Mouse (Mus musculus) neural tube, embryonic 12.5 days (tissue): ENCODE data around the gene Smarca5. TPM values are rescaled to one million over a fixed set of nuclear protein-coding genes. Genes with fewer than 3 reads are reported as not detected.
A peak's percentile ranks its signal among the peaks of the same experiment; 100 is the strongest.

Experiments
- ATAC-seq: fragments of 200-750 bp; cut with Nextera tagmentation; 2 replicates; pipeline ENCODE4 v1.8.0; 2017; ENCODE audit warnings: low read depth, mild to moderate bottlenecking, moderate TSS enrichment, moderate library complexity; ENCODE audit not compliant: low FRiP score
- H3K27ac ChIP-seq: fragments of 300-500 bp; sonication (generic); 2 replicates; pipeline ENCODE4 v1.5.1; 2016
- H3K27me3 ChIP-seq: fragments of 300-500 bp; sonication (generic); replicated peaks from 2 replicates; pipeline ENCODE4 v1.6.1; 2016; ENCODE audit warnings: mild to moderate bottlenecking
- H3K36me3 ChIP-seq: fragments of 300-500 bp; sonication (generic); 2 replicates; pipeline ENCODE4 v1.6.1; 2016; ENCODE audit warnings: mild to moderate bottlenecking
- H3K4me1 ChIP-seq: fragments of 300-500 bp; sonication (generic); 2 replicates; pipeline ENCODE4 v1.6.1; 2016
- H3K4me2 ChIP-seq: fragments of 300-500 bp; sonication (generic); replicated peaks from 2 replicates; pipeline ENCODE4 v1.6.1; 2016; ENCODE audit warnings: mild to moderate bottlenecking
- H3K4me3 ChIP-seq: fragments of 300-500 bp; sonication (generic); 2 replicates; pipeline ENCODE4 v1.5.1; 2016
- H3K9ac ChIP-seq: fragments of 300-500 bp; sonication (generic); 2 replicates; pipeline ENCODE4 v1.6.1; 2016; ENCODE audit warnings: mild to moderate bottlenecking
- H3K9me3 ChIP-seq: fragments of 300-500 bp; sonication (generic); 2 replicates; pipeline ENCODE4 v1.6.1; 2016; ENCODE audit warnings: mild to moderate bottlenecking
- WGBS: fragments of 180-500 bp; shearing (Covaris S2); methylation state at CpG from one replicate; pipeline ENCODE4 v1.1.7; 2016; 5-methylcytosine and 5-hydroxymethylcytosine counted together
- polyA plus RNA-seq: library from polyadenylated mRNA; unstranded; fragments of >200 nt; fragmentation: Nextera tagmentation; extraction: Ambion mirVana; gene quantifications from 2 replicates; pipeline ENCODE4 v1.2.1, GENCODE M21; 2016

The Smarca5 gene
- polyA plus RNA-seq, 1 experiment from 2014 or later: 156 TPM

GRCm38 (mm10) chr8:80738388-80739154 is 726 bp downstream of the Smarca5 start:
- under 1% methylated on average over 76 of the region's 84 CpGs for WGBS
- Histone ChIP-seq H3K4me1 (peaks cover 7% of the 10 kb centered on the region), H3K9ac (peak overlapping the region; percentile 93)

GRCm38 (mm10) chr8:80738046-80738387 is 1.3 kb downstream of the Smarca5 start:
- Histone ChIP-seq H3K4me2 (peak overlapping the region; percentile 85), H3K27ac (peak overlapping the region; percentile 97), H3K36me3 (peaks cover 20% of the 10 kb centered on the region), H3K4me1 (peaks cover 7% of the 10 kb centered on the region), H3K9me3 (no peaks in the 10 kb centered on the region), H3K9ac (peak overlapping the region; percentile 93), H3K4me3 (peak overlapping the region; percentile 85), H3K27me3 (no peaks in the 10 kb centered on the region)
- no peak for ATAC-seq
- WGBS: 0% methylated on average over 5 of the region's 5 CpGs

More at GRCm38 (mm10) chr8:80738388-80739154, 726 bp downstream of the Smarca5 start:
- peak; percentile 83 for ATAC-seq
- no peaks in the 10 kb centered on the region for H3K9me3 ChIP-seq
- no peaks in the 10 kb centered on the region for H3K27me3 ChIP-seq
- peaks cover 18% of the 10 kb centered on the region for H3K36me3 ChIP-seq
- H3K4me3 ChIP-seq: peak overlapping the region; percentile 85
- H3K4me2 ChIP-seq: peak overlapping the region; percentile 85
- peak overlapping the region; percentile 97 for H3K27ac ChIP-seq

GRCm38 (mm10) chr8:80732326-80732725 is 7.0 kb downstream of the Smarca5 start:
- ATAC-seq: no peak
- Histone ChIP-seq H3K4me2 (no peak overlapping the region), H3K9ac (no peak overlapping the region), H3K27me3 (no peaks in the 10 kb centered on the region), H3K9me3 (no peaks in the 10 kb centered on the region), H3K4me3 (no peak overlapping the region), H3K36me3 (peaks cover 54% of the 10 kb centered on the region), H3K4me1 (no peaks in the 10 kb centered on the region), H3K27ac (no peak overlapping the region)

- H3K4me2 ChIP-seq: no peak overlapping the region
- 85% methylated on average over 1 of the region's 1 CpGs for WGBS
- no peaks in the 10 kb centered on the region for H3K9me3 ChIP-seq
- no peak overlapping the region for H3K27ac ChIP-seq
- H3K27me3 ChIP-seq: no peaks in the 10 kb centered on the region
- H3K4me1 ChIP-seq: no peaks in the 10 kb centered on the region
- H3K36me3 ChIP-seq: peaks cover 69% of the 10 kb centered on the region
- H3K9ac ChIP-seq: no peak overlapping the region
- H3K4me3 ChIP-seq: no peak overlapping the region
- no peak for ATAC-seq
Measured at GRCm38 (mm10) chr8:80714461-80714860, 24.8 kb downstream of the Smarca5 start.

- H3K9me3 ChIP-seq: no peaks in the 10 kb centered on the region
- H3K4me1 ChIP-seq: no peaks in the 10 kb centered on the region
- no peak overlapping the region for H3K4me2 ChIP-seq
- ATAC-seq: no peak
- H3K27ac ChIP-seq: no peak overlapping the region
- 85% methylated on average over 4 of the region's 4 CpGs for WGBS
- H3K36me3 ChIP-seq: peaks cover 75% of the 10 kb centered on the region
- no peak overlapping the region for H3K4me3 ChIP-seq
- no peak overlapping the region for H3K9ac ChIP-seq
- H3K27me3 ChIP-seq: no peaks in the 10 kb centered on the region
Measured at GRCm38 (mm10) chr8:80710670-80711400, 28.5 kb downstream of the Smarca5 start.

GRCm38 (mm10) chr8:80688141-80688540 is 51.2 kb downstream of the Smarca5 start:
- H3K9me3 ChIP-seq: no peaks in the 10 kb centered on the region
- no peak overlapping the region for H3K4me3 ChIP-seq
- no peaks in the 10 kb centered on the region for H3K4me1 ChIP-seq
- 55% methylated on average over 4 of the region's 4 CpGs for WGBS
- no peak overlapping the region for H3K4me2 ChIP-seq
- no peaks in the 10 kb centered on the region for H3K36me3 ChIP-seq
- no peak overlapping the region for H3K9ac ChIP-seq
- no peaks in the 10 kb centered on the region for H3K27me3 ChIP-seq
- ATAC-seq: no peak
- H3K27ac ChIP-seq: no peak overlapping the region

GRCm38 (mm10) chr8:80683756-80684335 is 55.5 kb downstream of the Smarca5 start:
- Histone ChIP-seq H3K9ac (no peak overlapping the region), H3K9me3 (no peaks in the 10 kb centered on the region), H3K4me3 (no peak overlapping the region), H3K4me1 (no peaks in the 10 kb centered on the region), H3K4me2 (no peak overlapping the region), H3K36me3 (no peaks in the 10 kb centered on the region), H3K27ac (no peak overlapping the region), H3K27me3 (no peaks in the 10 kb centered on the region)
- no peak for ATAC-seq
- 88% methylated on average over 5 of the region's 5 CpGs for WGBS

- ATAC-seq: no peak
- no peaks in the 10 kb centered on the region for H3K27me3 ChIP-seq
- WGBS: 88% methylated on average over 5 of the region's 5 CpGs
Measured at GRCm38 (mm10) chr8:80682594-80682993, 56.7 kb downstream of the Smarca5 start.

GRCm38 (mm10) chr8:80669277-80669901 is 69.9 kb downstream of the Smarca5 start:
- no peak for ATAC-seq
- no peaks in the 10 kb centered on the region for H3K9me3 ChIP-seq
- H3K4me3 ChIP-seq: no peak overlapping the region
- no peaks in the 10 kb centered on the region for H3K36me3 ChIP-seq
- WGBS: 78% methylated on average over 17 of the region's 17 CpGs
- H3K9ac ChIP-seq: no peak overlapping the region
- H3K27ac ChIP-seq: no peak overlapping the region
- no peaks in the 10 kb centered on the region for H3K4me1 ChIP-seq
- no peak overlapping the region for H3K4me2 ChIP-seq
- no peaks in the 10 kb centered on the region for H3K27me3 ChIP-seq

More at GRCm38 (mm10) chr8:80682594-80682993, 56.7 kb downstream of the Smarca5 start:
- Histone ChIP-seq H3K4me2 (no peak overlapping the region), H3K9ac (no peak overlapping the region), H3K36me3 (no peaks in the 10 kb centered on the region), H3K4me1 (no peaks in the 10 kb centered on the region), H3K4me3 (no peak overlapping the region), H3K9me3 (no peaks in the 10 kb centered on the region), H3K27ac (no peak overlapping the region)

GRCm38 (mm10) chr8:80663476-80663875 is 75.8 kb downstream of the Smarca5 start:
- Histone ChIP-seq H3K27ac (no peak overlapping the region), H3K4me2 (no peak overlapping the region), H3K4me1 (no peaks in the 10 kb centered on the region), H3K9me3 (no peaks in the 10 kb centered on the region), H3K27me3 (no peaks in the 10 kb centered on the region), H3K4me3 (no peak overlapping the region), H3K9ac (no peak overlapping the region), H3K36me3 (no peaks in the 10 kb centered on the region)
- no peak for ATAC-seq
- WGBS: 78% methylated on average over 3 of the region's 3 CpGs

- Histone ChIP-seq H3K27ac (no peak overlapping the region), H3K36me3 (no peaks in the 10 kb centered on the region), H3K4me3 (no peak overlapping the region), H3K9me3 (no peaks in the 10 kb centered on the region), H3K27me3 (no peaks in the 10 kb centered on the region), H3K4me2 (no peak overlapping the region), H3K4me1 (no peaks in the 10 kb centered on the region), H3K9ac (no peak overlapping the region)
- no peak for ATAC-seq
- WGBS: 86% methylated on average over 4 of the region's 4 CpGs
Measured at GRCm38 (mm10) chr8:80661055-80661454, 78.2 kb downstream of the Smarca5 start.

- Histone ChIP-seq H3K9me3 (no peaks in the 10 kb centered on the region), H3K9ac (no peak overlapping the region), H3K4me1 (no peaks in the 10 kb centered on the region), H3K36me3 (no peaks in the 10 kb centered on the region), H3K27ac (no peak overlapping the region), H3K4me3 (no peak overlapping the region), H3K4me2 (no peak overlapping the region), H3K27me3 (no peaks in the 10 kb centered on the region)
- no peak for ATAC-seq
- WGBS: 36% methylated on average over 4 of the region's 4 CpGs
Measured at GRCm38 (mm10) chr8:80657639-80658038, 81.7 kb downstream of the Smarca5 start.
